Mouse (Mus musculus) ES-E14 (cell line): ENCODE measurements at regions not wholly inside any gene's neighbourhood (a gene's known extent, or its start where the extent isn't known, plus 50 kb on each side); places are given as distances from the start of the nearest gene placed in this dataset.

Experiments used
- DNase-seq: peaks from one replicate; pipeline ENCODE4 v3.0.0-alpha.2; 2013; ENCODE audit warnings: low read depth, low spot score
- H3K27ac ChIP-seq: 2 replicates; pipeline ENCODE4 v1.5.1; 2012; ENCODE audit warnings: low read depth, mild to moderate bottlenecking, low read length, moderate library complexity, mixed read lengths; ENCODE audit not compliant: poor library complexity, insufficient read depth, severe bottlenecking
- H3K36me3 ChIP-seq: 2 replicates; pipeline ENCODE4 v1.6.1; 2012; ENCODE audit warnings: mild to moderate bottlenecking, low read length, moderate library complexity, mixed read lengths; ENCODE audit not compliant: control insufficient read depth, poor library complexity, insufficient read depth, severe bottlenecking
- H3K4me1 ChIP-seq, 2 experiments: fragments of 150-350 bp in 1 of 2; sonication (generic) in 1 of 2; 2 replicates each; pipeline ENCODE4 v1.6.1; 2012; ENCODE audit warnings: low read length in 2 of 2, mild to moderate bottlenecking in 1 of 2, mixed read lengths in 1 of 2; ENCODE audit not compliant: control insufficient read depth in 2 of 2, insufficient read depth in 2 of 2, poor library complexity in 1 of 2
- H3K4me3 ChIP-seq, 2 experiments: fragments of 150-350 bp in 1 of 2; sonication (generic) in 1 of 2; 2 replicates each; pipeline ENCODE4 v1.5.1; 2012; ENCODE audit warnings: low read length in 2 of 2, low read depth in 1 of 2, mild to moderate bottlenecking in 1 of 2, mixed read lengths in 1 of 2; ENCODE audit not compliant: insufficient read depth in 1 of 2, poor library complexity in 1 of 2, severe bottlenecking in 1 of 2
- H3K9ac ChIP-seq: 2 replicates; pipeline ENCODE4 v1.6.1; 2012; ENCODE audit warnings: low read depth, mild to moderate bottlenecking, low read length, mixed read lengths; ENCODE audit not compliant: poor library complexity, insufficient read depth, severe bottlenecking
- H3K9me3 ChIP-seq: fragments of 150-350 bp; sonication (generic); 2 replicates; pipeline ENCODE4 v1.6.1; 2012; ENCODE audit warnings: low read depth, mild to moderate bottlenecking, low read length; ENCODE audit not compliant: control insufficient read depth, insufficient read depth
- CHD2 ChIP-seq: IDR thresholded peaks from 2 replicates; pipeline ENCODE4 v1.6.1; 2014; ENCODE audit warnings: mild to moderate bottlenecking, low read depth, low read length, inconsistent platforms
- HCFC1 ChIP-seq: IDR thresholded peaks from 2 replicates; pipeline ENCODE4 v1.6.1; 2012; ENCODE audit warnings: low read length, inconsistent platforms, borderline replicate concordance; ENCODE audit not compliant: insufficient read depth
- MAFK ChIP-seq: IDR thresholded peaks from 2 replicates; pipeline ENCODE4 v1.6.1; 2014; ENCODE audit warnings: mild to moderate bottlenecking, low read depth, low read length, inconsistent platforms; ENCODE audit not compliant: insufficient read depth
- ZC3H11A ChIP-seq: IDR thresholded peaks from 2 replicates; pipeline ENCODE4 v1.6.1; 2012; ENCODE audit warnings: low read depth, mild to moderate bottlenecking, inconsistent platforms, low read length, borderline replicate concordance
- ZNF384 ChIP-seq: IDR thresholded peaks from 2 replicates; pipeline ENCODE4 v1.6.1; 2012; ENCODE audit warnings: low read depth, low read length, inconsistent platforms
- in situ Hi-C, 2 experiments: fragments of 600-800 bp; cut with MboI; formaldehyde crosslinking; loops; one replicate each; pipeline ENCODE4 v1.15.1; 2025; ENCODE audit warnings: low sequenced_read_pairs in 2 of 2, inconsistent platforms in 1 of 2; ENCODE audit not compliant: unreplicated experiment in 2 of 2

- no peak overlapping the region for H3K4me3 ChIP-seq
- in situ Hi-C loops = no loop called here
- no peaks in the 10 kb centered on the region for H3K9me3 ChIP-seq
- H3K27ac ChIP-seq = no peak overlapping the region
- H3K4me1 ChIP-seq = no peaks in the 10 kb centered on the region
- H3K36me3 ChIP-seq = no peaks in the 10 kb centered on the region
- TF ChIP-seq CHD2 (no peak), ZC3H11A (no peak), ZNF384 (no peak), HCFC1 (no peak), MAFK (no peak)
- no peak for DNase-seq
- H3K9ac ChIP-seq = no peak overlapping the region
These were observed 280.5 kb downstream of the Nkx6-1 start for GRCm38 (mm10) chr5:101384316-101384715.

- H3K4me3 ChIP-seq = no peak overlapping the region
- no peak overlapping the region for H3K27ac ChIP-seq
- no peaks in the 10 kb centered on the region for H3K36me3 ChIP-seq
- in situ Hi-C loops = no loop called here
- H3K9ac ChIP-seq = no peak overlapping the region
- H3K9me3 ChIP-seq = no peaks in the 10 kb centered on the region
- TF ChIP-seq ZC3H11A (0 out of 2 replicates have a peak, but pooled peaks have one; percentile 9), MAFK (no peak)
- DNase-seq = no peak
- no peaks in the 10 kb centered on the region for H3K4me1 ChIP-seq
These were observed 283.4 kb downstream of the Nkx6-1 start for GRCm38 (mm10) chr5:101381361-101381760.

- no peaks in the 10 kb centered on the region for H3K9me3 ChIP-seq
- in situ Hi-C loops = no loop called here
- DNase-seq = no peak
- H3K4me3 ChIP-seq = no peak overlapping the region
- TF ChIP-seq ZC3H11A = no peak
- TF ChIP-seq CHD2 = no peak
- TF ChIP-seq ZNF384 = no peak
- TF ChIP-seq HCFC1 = no peak
- no peak for TF ChIP-seq MAFK
- H3K9ac ChIP-seq = no peak overlapping the region
- H3K4me1 ChIP-seq = no peaks in the 10 kb centered on the region
- H3K27ac ChIP-seq = no peak overlapping the region
- H3K36me3 ChIP-seq = no peaks in the 10 kb centered on the region
These were observed 288.1 kb downstream of the Nkx6-1 start for GRCm38 (mm10) chr5:101376657-101377056.

DNA sequence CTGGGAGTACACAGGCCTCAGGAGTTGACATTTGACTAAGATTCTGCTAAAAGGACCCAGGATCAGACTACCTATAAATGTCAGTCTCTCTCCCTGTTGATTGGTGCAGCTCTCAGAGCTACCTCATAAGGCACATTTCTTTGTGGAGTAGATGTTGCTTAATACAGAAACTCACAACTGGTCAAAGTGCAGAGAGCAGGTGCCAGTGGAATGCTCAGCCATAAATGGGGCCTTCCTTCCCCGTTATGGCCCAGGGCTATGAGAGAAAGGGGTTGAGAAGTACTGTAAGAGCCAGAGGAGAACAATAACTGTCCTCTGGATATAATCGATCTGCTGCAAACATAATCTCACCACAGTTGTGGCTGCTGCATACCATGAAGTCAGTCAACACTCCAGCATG, 290.7 kb downstream of the Nkx6-1 start:
- H3K9me3 ChIP-seq = no peaks in the 10 kb centered on the region
- no peak overlapping the region for H3K27ac ChIP-seq
- no peak overlapping the region for H3K9ac ChIP-seq
- H3K36me3 ChIP-seq = no peaks in the 10 kb centered on the region
- TF ChIP-seq ZC3H11A (no peak), CHD2 (no peak), MAFK (no peak), HCFC1 (no peak), ZNF384 (no peak)
- no peak for DNase-seq
- H3K4me3 ChIP-seq = no peak overlapping the region
- H3K4me1 ChIP-seq = no peaks in the 10 kb centered on the region
- in situ Hi-C loops = no loop called here

DNA sequence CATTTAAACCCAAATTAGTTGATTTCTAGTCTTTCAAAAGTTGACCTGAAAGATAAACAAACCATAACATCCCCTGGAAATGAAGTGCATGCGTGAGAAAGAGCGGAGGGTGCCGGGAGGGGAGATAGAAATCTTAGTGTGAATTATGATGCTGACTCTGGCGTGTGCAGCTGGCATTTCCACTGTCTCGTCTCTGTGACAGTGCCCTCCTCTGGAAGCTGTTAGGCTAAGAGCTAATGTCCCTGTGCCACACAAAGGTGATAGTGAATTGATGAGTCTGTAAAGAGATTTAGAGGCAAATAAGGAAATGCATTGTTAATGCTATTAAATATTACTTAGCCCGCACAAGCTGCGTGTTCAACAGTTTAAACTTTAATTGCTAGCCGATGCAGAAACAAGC, 292.6 kb downstream of the Nkx6-1 start:
- in situ Hi-C loops = no loop called here
- H3K9ac ChIP-seq = no peak overlapping the region

More for the DNA sequence above, 292.6 kb downstream of the Nkx6-1 start:
- no peak overlapping the region for H3K27ac ChIP-seq
- H3K4me1 ChIP-seq = no peaks in the 10 kb centered on the region
- no peaks in the 10 kb centered on the region for H3K9me3 ChIP-seq
- no peak overlapping the region for H3K4me3 ChIP-seq
- TF ChIP-seq MAFK = no peak
- TF ChIP-seq CHD2 = no peak
- no peak for TF ChIP-seq HCFC1
- TF ChIP-seq ZC3H11A = no peak
- no peak for TF ChIP-seq ZNF384
- DNase-seq = no peak
- H3K36me3 ChIP-seq = no peaks in the 10 kb centered on the region
